Mouse (Mus musculus) 3T3-L1 (cell line): ENCODE results near the gene Il1rn.

ENCODE experiments used
- DNase-seq: peaks from one replicate; pipeline ENCODE4 v3.0.0-alpha.2; 2015; ENCODE audit warnings: low read depth, low spot score

Gene Il1rn

GRCm38 (mm10) chr2:24336545-24336944 lies at the start of gene Il1rn:
Gene Il1rn, plus strand, starts transcription at chr2:24336853.
- peak; percentile 70 for DNase-seq

GRCm38 (mm10) chr2:24290896-24291295 lies 45.8 kb upstream of the Il1rn start, which contains the start of gene Il1f10:
Gene Il1f10, plus strand, starts transcription at chr2:24291196.
- DNase-seq, result no peak

DNA sequence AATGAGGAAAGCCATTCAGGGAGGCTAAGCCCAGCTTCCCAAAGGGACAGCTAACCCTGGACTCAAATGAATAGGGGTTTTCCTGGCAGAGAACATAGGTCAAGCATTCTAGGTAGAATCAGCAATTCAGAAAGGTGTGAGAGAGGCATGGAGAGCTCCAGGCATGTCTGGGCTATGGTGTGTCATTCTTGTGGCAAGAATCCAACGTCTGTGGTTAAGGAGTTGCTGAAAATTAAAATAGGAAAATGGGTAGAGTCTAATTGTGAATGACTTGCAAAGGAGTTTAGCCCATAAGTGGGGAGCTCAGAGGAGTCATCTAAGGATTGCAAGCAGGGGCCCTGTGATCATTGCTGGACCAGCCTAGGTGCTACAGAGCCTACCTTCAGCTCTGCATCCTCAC lies 42.0 kb upstream of the Il1rn start:
- DNase-seq, result peak; percentile 67

DNA sequence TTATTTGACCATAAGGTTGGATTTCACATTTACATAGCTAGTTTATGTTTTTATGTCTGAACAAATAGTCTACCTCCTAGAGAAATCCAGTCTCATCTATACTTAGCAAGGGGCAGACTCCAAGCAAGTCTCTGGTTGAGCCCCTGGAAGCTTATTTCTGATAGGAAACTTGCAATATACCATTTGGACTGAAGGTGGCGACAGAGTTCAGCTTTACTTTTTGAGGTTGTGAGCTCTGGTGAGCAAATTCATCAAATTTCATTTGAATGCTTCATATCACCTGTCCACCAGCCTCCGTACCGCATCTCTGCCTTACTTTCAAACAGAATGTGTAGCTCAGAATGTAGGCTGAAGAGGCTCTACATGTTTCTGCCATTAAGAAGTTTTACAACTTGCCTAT lies 39.8 kb upstream of the Il1rn start:
- peak; percentile 60 for DNase-seq

GRCm38 (mm10) chr2:24311302-24312001 lies 25.2 kb upstream of the Il1rn start:
- DNase-seq, result no peak

DNA sequence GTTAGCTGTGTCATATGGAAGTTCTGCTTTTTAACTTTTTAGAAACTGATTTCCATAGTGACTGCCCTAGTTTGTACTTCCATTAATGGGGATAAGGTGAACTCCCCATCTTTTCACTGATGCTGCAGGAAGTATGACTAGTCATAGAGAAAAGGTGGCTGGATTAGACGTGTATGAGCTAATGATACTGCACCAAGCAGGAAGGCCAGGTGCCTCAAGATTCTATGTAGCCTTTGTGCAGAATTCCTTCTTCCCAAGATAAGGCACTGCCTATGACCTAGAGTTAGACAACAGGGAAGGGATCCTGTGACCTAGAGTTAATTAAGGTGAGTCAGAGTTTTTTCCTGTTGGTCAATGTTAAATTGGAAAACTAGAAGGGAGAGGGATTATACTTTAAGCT lies 19.7 kb upstream of the Il1rn start:
- DNase-seq, result no peak

GRCm38 (mm10) chr2:24317919-24318598 lies 18.6 kb upstream of the Il1rn start:
- no peak for DNase-seq

GRCm38 (mm10) chr2:24335333-24335732 lies 1.3 kb upstream of the Il1rn start:
- peak; percentile 46 for DNase-seq

DNA sequence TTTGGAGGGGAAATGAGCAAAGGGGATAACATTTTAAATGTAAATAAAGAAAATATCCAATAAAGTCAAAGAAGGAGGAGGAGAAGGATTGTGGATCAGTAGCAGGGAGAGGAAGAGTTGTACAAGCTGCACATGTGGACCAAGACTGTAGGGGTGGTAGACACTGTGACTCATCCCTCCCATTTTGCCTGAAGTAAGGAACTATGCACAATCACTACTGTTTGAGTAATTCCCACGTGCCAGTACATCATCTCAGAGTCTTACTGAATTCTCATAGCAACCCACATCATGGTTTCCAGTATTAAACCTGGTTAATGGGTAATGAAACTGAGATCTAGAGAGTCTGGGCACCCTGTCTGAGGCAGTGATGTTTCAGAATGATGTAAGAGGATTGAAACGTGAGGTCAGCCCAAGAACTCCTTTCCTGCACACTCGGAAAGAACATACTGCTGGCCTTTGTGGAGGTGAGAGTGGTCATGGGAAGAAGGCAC lies 4.8 kb downstream of the Il1rn start:
- peak; percentile 55 for DNase-seq

- DNase-seq, result no peak
Observed at GRCm38 (mm10) chr2:24344619-24345018, 8.0 kb downstream of the Il1rn start.

- DNase-seq, result no peak
Observed at GRCm38 (mm10) chr2:24345056-24345455, 8.4 kb downstream of the Il1rn start.

- no peak for DNase-seq
Observed at GRCm38 (mm10) chr2:24347926-24348325, 11.3 kb downstream of the Il1rn start.

- DNase-seq, result no peak
Observed at GRCm38 (mm10) chr2:24351159-24351558, 14.5 kb downstream of the Il1rn start.

- no peak for DNase-seq
Observed at GRCm38 (mm10) chr2:24353042-24353441, 16.4 kb downstream of the Il1rn start.

- DNase-seq, result peak; percentile 39
Observed at GRCm38 (mm10) chr2:24357642-24358041, 21.0 kb downstream of the Il1rn start.

DNA sequence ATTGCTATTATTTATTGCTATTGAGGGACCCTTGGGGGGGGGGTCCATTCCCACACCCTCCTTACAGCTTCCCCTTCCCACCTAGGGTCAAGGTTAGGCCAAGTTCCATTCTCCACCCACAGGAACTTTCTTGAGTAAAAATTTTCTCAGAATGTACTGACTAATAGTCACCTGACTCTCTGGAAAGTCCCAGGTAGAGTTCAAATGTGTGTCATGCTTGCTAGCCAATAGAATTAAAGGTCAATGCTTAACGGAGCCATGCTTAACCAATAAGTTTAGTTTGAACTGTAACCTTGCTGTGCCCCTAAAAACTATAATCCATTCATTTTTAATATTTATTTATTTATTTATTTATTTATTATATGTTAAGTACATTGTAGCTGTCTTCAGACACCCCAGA lies 22.7 kb downstream of the Il1rn start:
- DNase-seq, result no peak

DNA sequence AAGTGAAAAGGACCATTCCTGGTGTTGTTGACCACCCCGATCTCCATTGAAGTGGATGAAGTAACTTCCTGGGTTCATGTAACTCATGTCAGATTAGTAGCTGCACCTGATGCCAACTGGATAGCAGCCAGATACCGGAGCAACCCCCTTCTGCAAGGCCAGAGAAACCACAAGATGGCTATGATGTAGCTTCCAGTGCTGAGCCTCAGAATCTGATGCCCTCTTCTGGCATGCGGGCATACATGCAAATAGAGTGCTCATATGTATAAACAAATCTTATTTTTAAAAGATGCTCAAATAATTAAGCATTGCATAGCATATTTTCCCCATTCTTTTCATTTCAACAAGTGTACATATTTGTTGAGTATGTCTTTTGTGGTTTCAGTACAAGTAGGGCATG lies 27.2 kb downstream of the Il1rn start:
- DNase-seq, result no peak

GRCm38 (mm10) chr2:24366214-24366975 lies 29.7 kb downstream of the Il1rn start:
- no peak for DNase-seq

DNA sequence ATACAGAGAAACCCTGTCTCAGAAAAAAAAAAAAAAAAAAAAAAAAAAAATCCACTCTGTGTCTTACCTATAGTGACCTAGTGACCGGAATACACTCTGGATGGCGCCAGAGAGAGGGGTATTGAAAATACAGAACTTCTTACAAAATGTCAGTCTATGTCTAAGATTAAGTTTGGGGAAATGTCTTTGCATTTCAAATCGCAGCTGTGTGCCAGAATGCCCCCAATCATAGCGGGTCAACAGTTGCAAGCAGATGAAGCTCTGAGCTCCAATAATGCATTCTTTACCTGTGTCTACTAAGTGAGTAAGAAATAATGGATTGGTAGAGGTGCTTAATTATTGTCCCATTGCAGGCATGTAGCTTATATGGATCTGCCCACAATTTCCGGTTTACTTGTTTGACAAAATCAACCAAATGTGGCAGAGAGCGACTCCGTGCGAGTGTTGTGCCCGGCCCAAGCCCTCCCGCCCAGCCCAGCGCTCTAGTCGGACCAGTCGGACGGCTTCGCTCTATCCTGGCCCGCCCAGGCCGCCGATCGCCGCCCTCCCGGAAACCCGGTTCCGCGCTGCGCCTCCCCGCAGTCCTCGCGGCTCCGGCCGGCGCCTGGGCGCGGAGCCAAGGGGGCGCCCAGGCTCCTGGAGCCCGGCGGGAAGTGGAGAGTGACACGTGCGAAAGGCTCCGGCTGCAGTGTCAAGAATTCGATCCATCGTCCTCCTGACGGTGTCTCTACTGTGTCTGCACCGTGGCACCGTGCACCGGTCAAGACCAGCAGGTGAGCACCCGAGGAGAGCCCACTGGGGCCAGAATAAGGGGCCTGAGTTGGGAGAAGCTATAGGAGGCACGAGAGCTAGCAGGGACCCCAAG lies 30.6 kb downstream of the Il1rn start, which contains the start of gene Psd4:
Psd4 (plus strand) TSS at position 551 of the 865 bp plus-strand sequence.
- no peak for DNase-seq

DNA sequence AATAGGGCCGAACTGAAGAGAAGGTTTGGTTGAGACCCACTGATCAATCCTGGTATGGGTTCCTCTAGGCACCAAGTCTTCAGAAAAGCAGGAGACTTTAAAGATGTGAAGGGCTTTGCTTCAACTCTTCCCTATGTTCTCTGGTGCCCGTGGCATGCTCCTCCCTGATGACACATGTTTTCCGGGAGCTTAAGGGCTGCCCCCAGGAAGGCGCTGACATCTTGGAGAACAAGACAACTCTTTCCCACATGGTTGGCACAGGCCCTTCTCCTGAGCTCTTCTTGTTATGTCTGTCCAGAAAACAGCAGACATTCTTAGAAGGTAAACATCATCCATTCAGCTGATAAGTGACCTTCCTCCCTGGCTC lies 31.2 kb downstream of the Il1rn start:
- no peak for DNase-seq

GRCm38 (mm10) chr2:24378747-24379450 lies 42.2 kb downstream of the Il1rn start:
- DNase-seq, result no peak
